Mouse (Mus musculus) layer of hippocampus, postnatal 10 days (tissue): Measurements from ENCODE around the gene Dock2. TPM values are rescaled to one million over a fixed set of nuclear protein-coding genes. Genes with fewer than 3 reads are reported as not detected.

Source experiments
- DNase-seq, 2 experiments: peaks; one replicate each; pipeline ENCODE4 v3.0.0; 2021; ENCODE audit warnings: low spot score in 2 of 2
- total RNA-seq, 2 experiments: library from RNA; stranded (reverse); gene quantifications; 2 replicates each; pipeline ENCODE4 v1.2.3; 2021

Dock2 gene
- total RNA-seq, 2 experiments from 2014 or later, result 3.3 to 3.5 TPM

DNA sequence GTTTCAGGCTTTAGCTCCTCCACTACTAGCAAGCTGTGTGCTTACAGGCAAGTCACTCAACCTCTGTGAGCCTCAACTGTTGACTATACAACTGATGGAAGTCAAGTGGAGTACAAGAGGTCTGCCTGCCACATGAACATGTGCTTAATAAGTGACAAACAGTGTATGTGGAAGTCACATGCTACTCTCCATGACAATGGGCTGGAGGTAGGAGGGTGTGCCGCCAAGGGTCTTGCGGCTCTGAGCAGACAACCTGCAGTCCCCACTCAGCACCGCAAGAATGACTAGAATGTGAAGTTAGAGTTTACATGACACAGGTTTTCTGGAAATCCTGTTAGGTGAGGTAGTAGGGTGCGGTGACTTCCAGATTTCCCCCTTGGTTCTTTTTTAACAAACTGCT lies 352.8 kb downstream of the Dock2 start:
- DNase-seq, result no peak

DNA sequence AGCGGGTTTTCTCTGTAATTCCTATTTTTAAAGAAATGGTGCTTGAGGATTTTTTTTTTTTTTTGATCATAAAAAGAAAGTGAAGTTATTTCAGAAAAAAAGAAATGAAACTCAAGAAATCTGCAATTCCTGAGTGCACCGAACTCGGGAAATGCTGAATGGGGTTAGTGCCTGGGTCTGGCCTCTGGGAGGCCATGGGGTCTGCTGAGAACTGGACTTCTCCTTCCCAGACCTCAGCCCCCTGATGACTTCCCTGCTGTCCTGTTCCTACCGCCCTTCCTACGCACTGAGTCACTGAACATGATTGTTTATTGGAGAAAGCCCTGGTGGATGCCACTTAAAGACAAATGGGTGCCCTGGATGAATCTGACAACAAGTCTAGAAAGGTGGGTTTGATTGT lies 356.5 kb downstream of the Dock2 start:
- no peak for DNase-seq

DNA sequence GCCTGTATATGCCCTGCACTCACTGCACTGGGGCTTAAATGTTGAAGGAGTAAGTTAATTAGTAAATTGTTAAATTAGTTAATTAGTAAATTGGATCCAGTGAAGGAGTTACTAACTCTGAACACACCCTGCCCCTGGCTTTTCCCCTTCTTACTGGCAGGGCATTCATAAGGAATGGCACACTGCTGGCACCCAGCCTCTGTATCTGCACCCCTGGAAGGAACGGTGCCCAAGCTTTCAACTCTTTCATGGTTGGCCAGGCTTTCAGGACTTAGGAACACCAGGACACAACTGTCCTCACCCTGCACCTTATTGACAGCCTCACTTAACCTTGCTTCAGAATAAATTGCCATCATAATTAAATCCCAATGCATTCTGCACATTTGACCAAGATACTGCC lies 359.1 kb downstream of the Dock2 start:
- DNase-seq, result no peak

DNA sequence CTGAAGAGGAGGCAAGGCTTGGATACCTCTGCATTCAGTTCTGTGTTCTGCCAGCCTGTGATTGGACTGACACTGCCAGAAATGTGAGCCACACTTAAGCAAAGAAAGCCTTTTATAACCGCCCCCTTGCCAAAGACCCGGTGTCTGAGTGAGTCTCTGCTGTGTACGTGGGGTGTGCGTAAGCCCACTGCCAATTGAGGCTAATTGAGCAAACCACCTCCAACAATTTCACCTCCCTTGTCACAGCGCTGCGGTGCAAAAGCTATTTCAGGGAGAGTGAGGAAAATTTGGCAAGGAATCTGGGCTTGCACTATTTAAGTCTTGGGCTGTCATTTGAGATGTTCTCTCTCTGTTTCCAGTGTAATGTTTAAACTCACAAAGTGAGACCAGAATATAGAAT lies 362.6 kb downstream of the Dock2 start:
- no peak for DNase-seq

DNA sequence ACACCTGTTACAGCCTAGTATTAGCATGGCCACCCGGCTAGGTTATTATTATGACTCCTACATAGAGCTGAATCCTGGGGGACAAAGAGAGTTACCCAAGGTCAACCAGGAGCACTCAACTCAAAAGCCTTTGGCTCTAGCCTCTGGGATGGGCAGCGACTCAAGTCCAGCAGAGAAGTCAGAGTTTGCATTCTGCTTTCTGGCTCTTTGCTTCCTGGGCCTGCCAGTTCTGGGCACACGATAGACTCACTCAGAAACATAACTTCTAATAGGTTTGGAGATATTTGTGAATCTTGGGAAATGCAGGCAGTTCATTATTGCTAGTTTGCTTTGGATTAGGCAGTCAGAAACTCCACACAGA lies 367.1 kb downstream of the Dock2 start:
- DNase-seq, result no peak

DNA sequence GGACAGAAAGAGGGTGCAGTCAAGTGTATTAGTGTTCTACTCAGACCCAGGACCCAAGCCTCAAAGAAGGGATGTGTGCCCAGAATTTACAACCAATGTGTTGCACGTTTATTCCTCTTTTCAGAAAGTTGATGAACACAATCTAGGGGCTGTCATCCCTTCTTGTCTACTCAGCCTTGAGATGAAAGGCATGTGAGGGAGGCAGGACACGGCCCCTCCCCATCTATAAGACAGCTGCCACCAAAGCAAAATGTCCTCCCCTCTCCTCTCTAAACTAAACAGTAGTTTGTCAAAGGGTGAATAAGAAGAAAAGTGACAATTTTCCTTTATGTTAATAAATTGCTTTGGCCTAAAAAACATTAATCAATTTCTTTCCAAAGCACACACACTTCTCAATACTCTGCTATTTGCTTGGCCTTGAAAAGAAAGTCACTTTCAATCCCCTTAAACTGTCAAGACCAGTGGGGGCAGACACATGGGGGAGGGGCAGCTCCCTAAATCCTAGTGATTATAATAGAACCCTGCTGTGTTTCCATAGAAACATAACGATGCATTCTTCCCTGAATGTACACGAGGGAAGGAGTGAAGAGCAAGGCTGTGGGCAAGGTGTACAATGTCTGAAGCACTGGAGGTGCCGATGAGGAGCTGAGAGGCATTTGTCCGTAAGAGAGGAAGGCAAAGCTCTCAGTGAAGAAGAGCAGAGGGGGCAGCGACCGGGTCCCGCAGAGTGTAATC lies 367.6 kb downstream of the Dock2 start:
- DNase-seq, result no peak

- no peak for DNase-seq
Measured at GRCm38 (mm10) chr11:34406850-34407249, 376.8 kb downstream of the Dock2 start.

DNA sequence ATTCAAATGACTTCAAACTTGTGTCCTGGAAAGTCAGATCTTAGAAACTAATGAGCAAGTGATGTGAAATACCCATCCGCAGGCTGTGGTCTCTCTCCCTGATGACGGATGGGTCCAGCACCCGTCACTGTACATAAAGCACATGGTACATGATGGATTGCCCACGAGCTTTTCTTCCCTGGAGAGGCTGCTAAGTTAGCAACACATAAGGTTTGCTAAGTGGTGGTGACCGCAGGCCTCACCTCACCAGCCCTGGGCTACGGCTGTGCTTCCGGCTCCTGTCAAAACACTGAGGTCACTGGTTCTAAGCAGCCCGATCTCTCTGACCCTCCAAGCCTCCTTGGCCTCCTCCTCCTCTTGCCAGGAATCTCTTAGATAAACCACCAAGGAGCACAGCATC lies 377.4 kb downstream of the Dock2 start:
- DNase-seq, result no peak

GRCm38 (mm10) chr11:34405311-34405710 lies 378.4 kb downstream of the Dock2 start:
- no peak for DNase-seq

- no peak for DNase-seq
Measured at GRCm38 (mm10) chr11:34401343-34401742, 382.3 kb downstream of the Dock2 start.

DNA sequence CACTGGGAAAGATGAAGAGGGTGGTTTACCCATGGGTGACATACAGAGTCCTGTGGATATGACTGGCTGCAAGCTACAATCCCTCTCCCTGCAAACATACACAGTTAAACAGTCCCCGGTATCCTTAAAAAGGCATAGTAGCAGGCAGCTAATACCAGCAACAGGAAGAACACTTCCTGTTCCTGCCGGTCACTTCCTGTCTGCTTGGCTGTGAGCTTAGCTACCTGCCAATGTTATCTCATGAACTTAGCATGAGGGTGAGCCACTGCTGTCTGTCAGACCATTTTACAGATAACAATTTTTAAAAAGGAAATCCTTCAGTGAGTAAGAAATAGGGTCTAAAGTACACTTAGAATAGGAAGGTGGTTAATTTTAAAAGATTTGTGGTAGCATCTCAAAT lies 385.1 kb downstream of the Dock2 start:
- no peak for DNase-seq

- DNase-seq, result no peak
Measured at GRCm38 (mm10) chr11:34397661-34398060, 386.0 kb downstream of the Dock2 start.

GRCm38 (mm10) chr11:34395802-34396201 lies 387.9 kb downstream of the Dock2 start:
- DNase-seq, result no peak

GRCm38 (mm10) chr11:34392105-34392504 lies 391.6 kb downstream of the Dock2 start:
- peak in 1 of 2 experiments; percentile 14 for DNase-seq

GRCm38 (mm10) chr11:34389261-34390116 lies 394.2 kb downstream of the Dock2 start:
- no peak for DNase-seq

DNA sequence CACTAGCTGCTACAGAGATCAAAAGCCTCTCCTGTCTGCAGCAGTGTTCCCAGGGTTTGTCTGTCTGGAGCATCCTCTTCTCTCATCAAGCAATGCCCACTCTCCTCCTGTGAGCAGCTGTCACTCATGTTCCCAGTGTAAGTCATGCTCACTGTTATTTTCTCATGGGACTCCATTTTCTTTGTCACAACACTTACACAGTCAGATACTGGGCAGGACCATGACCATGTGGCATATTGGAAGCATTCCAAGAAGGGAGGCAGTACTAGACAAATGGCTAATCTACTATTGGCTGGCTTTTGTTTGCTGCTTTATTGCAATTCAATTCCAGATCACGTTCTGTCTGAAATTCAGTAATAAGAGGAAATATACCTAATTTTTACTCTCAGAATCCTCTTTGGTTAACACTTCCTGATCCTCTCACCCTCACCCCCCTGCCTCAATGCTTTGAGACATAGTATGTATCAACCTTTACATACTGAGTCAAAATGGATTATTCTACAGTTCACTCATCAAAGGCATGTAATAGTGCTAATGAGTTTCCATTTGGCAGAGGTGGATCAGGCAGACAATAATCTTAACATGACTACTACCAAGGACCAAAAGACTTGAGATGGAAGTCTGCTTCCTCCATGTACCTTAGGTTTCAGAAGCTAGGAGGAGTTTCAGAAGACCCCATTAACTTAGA lies 398.5 kb downstream of the Dock2 start:
- DNase-seq, result peak in 1 of 2 experiments; percentile 13

- no peak for DNase-seq
Measured at GRCm38 (mm10) chr11:34384178-34384577, 399.5 kb downstream of the Dock2 start.

DNA sequence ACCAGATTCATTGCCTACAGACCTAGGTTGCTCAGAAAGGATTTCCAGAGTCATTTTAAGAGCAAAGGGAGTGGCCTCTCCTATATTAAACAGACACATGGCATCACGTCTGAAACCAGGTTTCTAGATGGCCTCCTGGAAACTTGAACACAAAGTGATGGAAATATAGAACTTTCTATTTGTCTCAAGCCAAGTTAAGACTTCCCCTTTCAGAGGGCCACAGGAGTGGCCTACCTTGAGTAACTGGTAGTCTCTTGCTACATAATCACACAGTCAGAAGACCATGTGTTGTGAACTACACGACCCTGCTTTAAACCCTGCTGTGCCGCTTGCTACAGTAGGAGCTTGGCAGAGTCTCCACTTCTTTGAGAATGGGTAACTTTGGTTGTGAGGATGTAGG lies 400.2 kb downstream of the Dock2 start:
- no peak for DNase-seq

DNA sequence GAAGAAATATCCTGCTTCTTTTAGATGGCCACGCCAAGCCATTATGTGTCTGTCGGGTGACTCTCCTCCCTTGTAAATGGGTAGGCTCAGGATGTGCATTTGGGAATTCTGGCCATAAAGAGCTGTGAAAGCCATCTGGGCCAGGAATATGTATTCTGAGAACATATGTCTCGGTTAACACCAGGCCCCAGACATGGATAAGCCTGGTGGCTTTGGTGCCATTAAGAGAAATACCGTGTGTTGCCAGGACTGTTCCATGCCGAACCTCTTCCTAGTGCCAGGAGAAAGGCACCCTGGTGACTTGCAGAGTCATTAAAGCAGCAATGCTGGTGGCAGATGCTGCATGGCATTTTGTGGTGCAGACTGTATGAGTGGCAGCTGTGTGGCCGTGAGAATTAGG lies 406.0 kb downstream of the Dock2 start:
- DNase-seq, result no peak

DNA sequence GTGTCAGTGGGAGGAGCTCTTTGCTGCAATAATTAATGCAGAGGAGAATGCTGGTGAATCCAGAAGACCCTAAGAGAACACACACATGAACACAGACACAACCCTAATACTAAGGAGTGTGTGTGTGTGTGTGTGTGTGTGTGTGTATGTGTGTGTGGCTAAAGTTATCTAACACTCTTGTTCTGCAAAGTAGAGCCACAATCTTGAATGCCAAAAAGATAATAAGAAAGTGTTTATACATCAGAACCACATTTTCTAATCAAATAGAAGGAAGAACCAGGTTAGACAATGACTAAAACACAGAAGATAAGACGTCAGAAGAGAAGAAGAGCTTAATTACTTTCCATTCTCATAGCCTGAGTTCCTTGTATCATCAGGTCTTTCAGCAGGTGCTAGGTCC lies 408.1 kb downstream of the Dock2 start:
- DNase-seq, result no peak

DNA sequence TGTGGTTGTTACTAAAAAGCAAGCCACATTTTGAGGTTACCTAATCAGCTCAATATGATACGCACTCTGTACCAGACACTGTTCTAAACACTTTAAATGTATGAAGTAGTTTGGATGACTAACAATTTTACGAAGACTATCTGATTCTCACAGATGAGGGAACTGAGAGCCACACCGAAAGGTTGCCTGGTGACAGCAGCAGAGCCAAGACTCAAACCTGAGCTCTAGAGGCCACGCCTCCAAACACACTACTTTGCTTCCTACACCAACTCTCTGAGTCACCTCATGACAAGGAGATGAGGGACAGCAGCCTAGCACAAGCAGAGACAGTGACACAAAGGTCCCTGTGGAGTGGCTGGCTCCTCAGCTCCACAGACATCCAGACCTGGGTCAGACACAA lies 411.5 kb downstream of the Dock2 start:
- DNase-seq, result no peak

GRCm38 (mm10) chr11:34356109-34356508 lies 427.6 kb downstream of the Dock2 start:
- no peak for DNase-seq
